Mouse (Mus musculus) MEL (cell line): ENCODE measurements at regions not wholly inside any gene's neighbourhood (a gene's known extent, or its start where the extent isn't known, plus 50 kb on each side); places are given as distances from the start of the nearest gene placed in this dataset.

Source experiments
- DNase-seq: peaks from one replicate; pipeline ENCODE4 v3.0.0; 2011; ENCODE audit warnings: low read depth, low spot score
- H3K27ac ChIP-seq: 2 replicates; pipeline ENCODE4 v1.5.1; 2012; ENCODE audit warnings: low read depth, mild to moderate bottlenecking, control low read depth, low read length, moderate library complexity; ENCODE audit not compliant: control insufficient read depth
- H3K27me3 ChIP-seq, 2 experiments: fragments of 150-350 bp in 1 of 2; sonication (generic) in 1 of 2; 2 replicates each; pipeline ENCODE4 v1.6.1; 2012; ENCODE audit warnings: low read length in 2 of 2, mild to moderate bottlenecking in 2 of 2, improper control_type of control experiment in 1 of 2, moderate library complexity in 1 of 2; ENCODE audit not compliant: insufficient read depth in 2 of 2, control insufficient read depth in 1 of 2
- H3K36me3 ChIP-seq, 2 experiments: 2 replicates each; pipeline ENCODE4 v1.6.1; 2012 to 2014; ENCODE audit warnings: low read length in 2 of 2, improper control_type of control experiment in 1 of 2, inconsistent platforms in 1 of 2, mild to moderate bottlenecking in 1 of 2; ENCODE audit not compliant: insufficient read depth in 2 of 2, control insufficient read depth in 1 of 2
- H3K4me1 ChIP-seq, 2 experiments: fragments of 150-350 bp in 1 of 2; sonication (generic) in 1 of 2; 2 replicates each; pipeline ENCODE4 v1.6.1; 2012; ENCODE audit warnings: low read length in 2 of 2, improper control_type of control experiment in 1 of 2, mild to moderate bottlenecking in 1 of 2; ENCODE audit not compliant: insufficient read depth in 2 of 2, control insufficient read depth in 1 of 2
- H3K4me3 ChIP-seq, 2 experiments: fragments of 150-350 bp in 1 of 2; sonication (generic) in 1 of 2; 2 replicates each; pipeline ENCODE4 v1.5.1; 2012; ENCODE audit warnings: low read depth in 2 of 2, low read length in 2 of 2, mild to moderate bottlenecking in 2 of 2, moderate library complexity in 2 of 2, control low read depth in 1 of 2, improper control_type of control experiment in 1 of 2; ENCODE audit not compliant: control insufficient read depth in 1 of 2, insufficient read depth in 1 of 2
- H3K79me2 ChIP-seq: 2 replicates; pipeline ENCODE4 v1.6.1; 2012; ENCODE audit warnings: mild to moderate bottlenecking, low read length, moderate library complexity; ENCODE audit not compliant: control insufficient read depth, poor library complexity, insufficient read depth
- H3K9ac ChIP-seq: 2 replicates; pipeline ENCODE4 v1.6.1; 2012; ENCODE audit warnings: low read depth, mild to moderate bottlenecking, control low read depth, low read length, moderate library complexity; ENCODE audit not compliant: control insufficient read depth, poor library complexity, severe bottlenecking
- H3K9me3 ChIP-seq: fragments of 150-350 bp; sonication (generic); replicated peaks from 2 replicates; pipeline ENCODE4 v1.6.1; 2012; ENCODE audit warnings: mild to moderate bottlenecking, low read length, improper control_type of control experiment, moderate library complexity; ENCODE audit not compliant: insufficient read depth
- ELF1 ChIP-seq: IDR thresholded peaks from 2 replicates; pipeline ENCODE4 v1.6.1; 2014; ENCODE audit warnings: low read depth, mild to moderate bottlenecking, inconsistent platforms, low read length, improper control_type of control experiment, moderate library complexity
- ETS1 ChIP-seq: IDR thresholded peaks from 2 replicates; pipeline ENCODE4 v1.6.1; 2012; ENCODE audit warnings: low read depth, mild to moderate bottlenecking, inconsistent platforms, low read length, improper control_type of control experiment, moderate library complexity
- HCFC1 ChIP-seq: IDR thresholded peaks from 2 replicates; pipeline ENCODE4 v1.6.1; 2012; ENCODE audit warnings: low read depth, mild to moderate bottlenecking, inconsistent platforms, low read length, improper control_type of control experiment, moderate library complexity
- KAT2A ChIP-seq: conservative IDR thresholded peaks from 2 replicates; pipeline ENCODE4 v1.6.1; 2012; ENCODE audit warnings: low read depth, low read length, improper control_type of control experiment, inconsistent platforms
- MAX ChIP-seq: IDR thresholded peaks from 2 replicates; pipeline ENCODE4 v1.6.1; 2011; ENCODE audit warnings: low read length, improper control_type of control experiment
- MAZ ChIP-seq: IDR thresholded peaks from 2 replicates; pipeline ENCODE4 v1.6.1; 2012; ENCODE audit warnings: low read depth, mild to moderate bottlenecking, inconsistent platforms, low read length, improper control_type of control experiment
- MYC ChIP-seq: IDR thresholded peaks from 2 replicates; pipeline ENCODE4 v1.6.1; 2011; ENCODE audit warnings: low read depth, mild to moderate bottlenecking, low read length, improper control_type of control experiment, moderate library complexity
- POLR2AphosphoS5 ChIP-seq: IDR thresholded peaks from 2 replicates; pipeline ENCODE4 v1.6.1; 2012; ENCODE audit warnings: low read depth, borderline replicate concordance, mild to moderate bottlenecking, inconsistent platforms, low read length, moderate library complexity, mixed read lengths
- RAD21 ChIP-seq: IDR thresholded peaks from 2 replicates; pipeline ENCODE4 v1.6.1; 2011; ENCODE audit warnings: mild to moderate bottlenecking, low read depth, low read length, improper control_type of control experiment
- RCOR1 ChIP-seq: IDR thresholded peaks from 2 replicates; pipeline ENCODE4 v1.6.1; 2012; ENCODE audit warnings: low read depth, mild to moderate bottlenecking, inconsistent platforms, low read length, improper control_type of control experiment
- SIN3A ChIP-seq: IDR thresholded peaks from 2 replicates; pipeline ENCODE4 v1.6.1; 2012; ENCODE audit warnings: low read length, improper control_type of control experiment, inconsistent platforms
- SMC3 ChIP-seq: IDR thresholded peaks from 2 replicates; pipeline ENCODE4 v1.6.1; 2011; ENCODE audit warnings: low read depth, low read length, improper control_type of control experiment
- TBP ChIP-seq: IDR thresholded peaks from 2 replicates; pipeline ENCODE4 v1.8.0; 2011; ENCODE audit warnings: low read depth, low read length, improper control_type of control experiment
- USF2 ChIP-seq, 2 experiments: IDR thresholded peaks; 2 replicates each; pipeline ENCODE4 v1.6.1; 2011 to 2012; ENCODE audit warnings: improper control_type of control experiment in 2 of 2, low read length in 2 of 2, borderline replicate concordance in 1 of 2, inconsistent platforms in 1 of 2, low read depth in 1 of 2, mild to moderate bottlenecking in 1 of 2; ENCODE audit not compliant: insufficient read depth in 1 of 2
- ZC3H11A ChIP-seq: IDR thresholded peaks from 2 replicates; pipeline ENCODE4 v1.6.1; 2012; ENCODE audit warnings: low read depth, mild to moderate bottlenecking, inconsistent platforms, low read length, improper control_type of control experiment
- ZMIZ1 ChIP-seq: IDR thresholded peaks from 2 replicates; pipeline ENCODE4 v1.6.1; 2012; ENCODE audit warnings: low read depth, mild to moderate bottlenecking, inconsistent platforms, low read length, improper control_type of control experiment, moderate library complexity

- no peaks in the 10 kb centered on the region for H3K9me3 ChIP-seq
- no peak overlapping the region for H3K4me3 ChIP-seq
- no peak overlapping the region for H3K27ac ChIP-seq
- H3K36me3 ChIP-seq = no peaks in the 10 kb centered on the region
- no peak for TF ChIP-seq POLR2AphosphoS5
- TF ChIP-seq KAT2A = no peak
- TF ChIP-seq MAX = no peak
- no peak for TF ChIP-seq USF2 (IDR thresholded peaks at IDR 0.05; ENCODE audit: borderline replicate concordance in 1 of 2, insufficient read depth in 1 of 2, low read depth in 1 of 2, low read length in 2 of 2)
- no peak for TF ChIP-seq HCFC1
- TF ChIP-seq ZMIZ1 = no peak
- no peak for TF ChIP-seq RCOR1
- TF ChIP-seq SMC3 = no peak
- no peak for TF ChIP-seq TBP
- TF ChIP-seq SIN3A = no peak
- TF ChIP-seq MYC = no peak
- H3K79me2 ChIP-seq = no peaks in the 10 kb centered on the region
- no peaks in the 10 kb centered on the region for H3K4me1 ChIP-seq
- H3K9ac ChIP-seq = no peak overlapping the region
- no peaks in the 10 kb centered on the region for H3K27me3 ChIP-seq
- no peak for DNase-seq
Observed at GRCm38 (mm10) chr15:72134226-72134625, 1700.1 kb upstream of the Gm6569 start.

- H3K9ac ChIP-seq = no peak overlapping the region
- H3K27ac ChIP-seq = no peak overlapping the region
- no peaks in the 10 kb centered on the region for H3K36me3 ChIP-seq
- H3K27me3 ChIP-seq = no peaks in the 10 kb centered on the region
- H3K4me3 ChIP-seq = no peak overlapping the region
- no peaks in the 10 kb centered on the region for H3K4me1 ChIP-seq
- H3K79me2 ChIP-seq = no peaks in the 10 kb centered on the region
- no peaks in the 10 kb centered on the region for H3K9me3 ChIP-seq
- DNase-seq = no peak
- TF ChIP-seq ZC3H11A = no peak
- TF ChIP-seq, all 39 proteins: peak for 0
Observed at GRCm38 (mm10) chr15:72135992-72136617, 1698.3 kb upstream of the Gm6569 start.

- Histone ChIP-seq H3K4me1 (no peaks in the 10 kb centered on the region), H3K79me2 (no peaks in the 10 kb centered on the region), H3K9me3 (no peaks in the 10 kb centered on the region), H3K27me3 (no peaks in the 10 kb centered on the region), H3K9ac (no peak overlapping the region), H3K36me3 (no peaks in the 10 kb centered on the region), H3K27ac (no peak overlapping the region), H3K4me3 (no peak overlapping the region)
- no peak for DNase-seq
- TF ChIP-seq RAD21 = no peak
- TF ChIP-seq MAZ = no peak
- no peak for TF ChIP-seq USF2 (IDR thresholded peaks at IDR 0.05; ENCODE audit: borderline replicate concordance in 1 of 2, insufficient read depth in 1 of 2, low read depth in 1 of 2, low read length in 2 of 2)
- TF ChIP-seq ETS1 = no peak
- no peak for TF ChIP-seq ELF1
- TF ChIP-seq MAX = no peak
Observed at GRCm38 (mm10) chr15:72140122-72140521, 1694.2 kb upstream of the Gm6569 start.
